Mouse (Mus musculus) gastrocnemius, adult 8-10 months (tissue): ENCODE measurements around the gene Lepr. TPM values are rescaled to one million over a fixed set of nuclear protein-coding genes. Genes with fewer than 3 reads are reported as not detected.
"Not testable (repeated sequence)": the region's sequence is repeated elsewhere in the genome, so short reads cannot be mapped to it uniquely, and the experiment has no call there.

Experiments used
- DNase-seq, 2 experiments: peaks; one replicate each; pipeline ENCODE4 v3.0.0; 2022; ENCODE audit warnings: low spot score in 2 of 2
- total RNA-seq, 4 experiments: library from RNA; stranded (reverse); gene quantifications; 2 replicates each; pipeline ENCODE4 v1.2.4; 2022

Gene Lepr
- total RNA-seq, 4 experiments from 2014 or later = 0.85 to 4.2 (median 1.8) TPM

DNA sequence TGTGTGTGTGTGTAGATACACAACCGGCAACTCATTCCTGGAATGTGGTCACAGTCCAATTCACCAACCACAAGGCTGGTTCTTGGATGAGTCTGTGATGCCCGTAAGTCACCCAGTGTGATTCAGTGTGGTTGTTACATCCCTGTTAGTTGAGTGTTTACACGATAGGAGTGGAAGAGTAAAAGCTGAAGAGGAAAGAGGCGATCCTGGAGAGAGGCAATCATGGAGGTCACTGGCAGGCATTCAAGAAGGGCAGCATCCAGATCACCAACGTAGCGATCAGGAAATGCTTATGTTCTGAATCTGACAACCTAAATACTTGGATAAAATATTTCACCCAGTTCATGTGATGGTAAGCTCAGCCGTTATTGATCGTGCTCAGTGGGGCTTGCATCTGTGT, 1.9 kb upstream of the Lepr start:
- DNase-seq = no peak

DNA sequence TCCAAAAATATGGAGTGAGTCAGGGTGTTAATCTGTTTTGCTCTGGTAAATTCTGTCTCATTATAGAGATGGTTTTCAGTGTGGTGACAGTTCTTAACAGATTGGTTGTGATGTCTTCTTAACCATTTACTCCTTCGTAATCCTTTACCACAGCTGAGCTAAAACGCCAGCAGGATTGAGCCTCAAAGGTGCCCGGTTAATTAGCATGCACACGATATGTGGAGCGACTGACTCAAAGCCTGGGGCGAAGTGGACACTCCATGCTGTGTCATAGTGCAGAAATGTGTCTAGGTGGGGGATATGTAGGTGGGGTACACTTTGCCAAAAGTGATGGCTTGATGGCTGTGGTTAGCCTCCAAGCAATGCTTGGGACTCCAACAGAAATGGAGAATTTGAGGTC, 1.4 kb upstream of the Lepr start:
- no peak for DNase-seq

DNA sequence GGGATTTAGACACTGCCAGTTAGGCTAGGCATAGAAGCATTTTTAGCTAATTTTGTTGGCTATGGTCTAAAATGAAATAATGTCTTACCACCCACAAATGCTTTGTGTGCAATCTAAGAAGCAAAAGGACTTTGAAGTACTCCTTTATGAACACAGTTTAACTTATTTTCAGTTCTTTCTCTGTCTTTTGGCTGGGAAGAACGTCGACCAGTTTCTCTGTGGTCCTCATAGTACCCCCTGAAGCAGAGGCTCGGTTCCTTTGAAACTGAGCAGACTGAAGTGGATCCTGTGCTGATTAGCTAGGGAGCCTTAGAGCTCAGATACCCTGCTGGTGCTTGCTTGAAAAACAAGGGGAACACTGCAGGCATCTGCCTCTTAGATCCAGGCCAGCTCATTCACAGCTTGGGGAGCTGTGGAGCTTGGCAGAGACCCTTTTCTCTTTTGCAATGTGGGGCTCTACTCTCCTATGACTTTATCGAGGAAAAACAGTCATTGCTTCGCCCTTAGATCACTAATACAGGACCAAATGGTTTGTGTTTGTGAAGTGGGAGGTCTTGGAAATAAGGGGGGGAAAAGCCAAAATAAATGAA, 1.9 kb downstream of the Lepr start:
- peak in 1 of 2 experiments; percentile 4 for DNase-seq

DNA sequence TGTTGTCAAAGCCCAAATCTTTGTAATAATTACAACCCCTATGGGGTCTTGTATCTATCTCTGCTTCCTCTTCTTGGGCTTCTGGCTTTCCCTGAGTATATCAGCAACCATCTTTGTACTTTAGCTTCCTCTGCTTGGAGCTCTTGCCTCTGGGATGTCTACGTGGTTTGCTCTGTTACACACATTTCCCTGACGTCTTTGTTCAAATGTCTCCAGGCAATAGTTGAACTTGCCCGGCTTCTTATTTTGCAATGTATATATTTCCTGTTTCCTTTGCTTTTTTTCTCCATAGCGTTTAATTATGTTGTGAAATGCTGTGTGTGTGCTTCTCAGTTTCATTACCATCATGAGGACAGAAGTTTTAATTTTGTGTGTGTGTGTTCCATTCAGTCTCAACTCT, 4.5 kb downstream of the Lepr start:
- DNase-seq = no peak

DNA sequence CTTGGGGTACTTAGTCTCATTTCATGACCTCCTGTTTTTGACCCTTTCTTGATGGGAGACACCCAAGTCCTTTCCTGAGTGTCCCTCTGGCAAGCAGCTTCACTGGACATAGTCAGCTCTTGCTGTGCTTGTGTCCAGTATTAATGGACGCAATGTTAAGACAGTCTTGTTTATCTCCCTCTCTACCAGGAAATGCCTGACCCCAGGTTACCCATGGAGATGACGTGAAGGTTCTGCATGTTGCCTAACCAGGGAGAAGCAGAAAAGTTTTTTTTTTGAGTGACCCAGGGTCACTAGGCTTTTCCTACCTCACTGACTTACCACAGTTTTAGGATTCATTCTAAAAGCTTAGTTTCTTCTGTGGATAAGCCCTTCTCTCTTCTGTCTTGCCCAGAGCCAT, 24.8 kb downstream of the Lepr start:
- DNase-seq = no peak

DNA sequence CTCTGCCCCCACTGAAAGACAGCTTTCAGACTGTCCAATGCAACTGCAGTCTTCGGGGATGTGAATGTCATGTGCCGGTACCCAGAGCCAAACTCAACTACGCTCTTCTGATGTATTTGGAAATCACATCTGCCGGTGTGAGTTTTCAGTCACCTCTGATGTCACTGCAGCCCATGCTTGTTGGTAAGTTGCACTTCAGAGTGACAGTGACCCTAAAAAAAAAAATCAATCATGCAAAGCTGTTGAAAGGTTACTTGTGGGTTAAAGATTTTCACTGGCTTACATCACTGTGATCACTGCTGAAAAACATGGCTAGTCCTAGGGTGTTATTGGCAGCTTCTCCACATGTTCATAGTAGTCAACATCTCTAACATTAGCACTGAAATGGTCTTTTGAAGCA, 28.3 kb downstream of the Lepr start:
- DNase-seq = no peak

DNA sequence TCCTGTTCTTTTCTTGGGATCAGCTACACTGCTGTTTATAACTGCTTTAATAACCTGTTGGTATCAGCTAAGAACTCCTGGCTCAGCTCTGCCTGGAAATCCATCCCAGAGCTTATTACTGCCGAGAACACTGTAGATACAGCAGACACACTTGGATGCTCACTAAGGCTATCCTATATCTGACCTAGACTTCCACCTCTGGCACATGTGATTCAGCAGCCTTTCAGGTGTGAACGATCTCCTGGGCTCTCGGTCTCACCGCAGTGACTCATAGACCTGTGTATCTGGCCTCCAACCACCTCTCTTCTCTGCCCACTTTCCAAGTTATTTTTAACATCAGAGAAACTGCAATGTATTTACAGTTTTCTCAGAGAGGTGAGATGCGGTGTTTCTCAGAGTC, 43.3 kb downstream of the Lepr start:
- DNase-seq = no peak

DNA sequence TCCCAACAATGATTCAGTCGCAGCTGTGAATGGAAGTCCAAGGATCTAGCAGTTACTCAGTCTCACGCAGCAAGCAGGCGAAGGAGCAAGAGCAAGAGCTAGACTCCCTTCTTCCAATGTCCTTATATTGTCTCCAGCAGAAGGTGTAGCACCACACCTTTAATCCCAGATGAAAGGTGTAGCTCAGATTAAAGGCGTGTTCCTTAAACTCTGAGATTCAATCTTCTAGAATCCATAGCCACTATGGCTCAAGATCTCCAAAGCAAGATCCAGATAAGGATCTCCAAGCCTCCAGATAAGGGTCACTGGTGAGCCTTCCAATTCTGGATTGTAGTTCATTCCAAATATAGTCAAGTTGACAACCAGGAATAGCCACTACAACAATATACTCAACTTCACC, 126.7 kb downstream of the Lepr start, which contains the start of gene B020004J07Rik:
Gene B020004J07Rik, minus strand, starts transcription at position 101 of the 400 bp plus-strand sequence.
- not testable (repeated sequence) for DNase-seq

DNA sequence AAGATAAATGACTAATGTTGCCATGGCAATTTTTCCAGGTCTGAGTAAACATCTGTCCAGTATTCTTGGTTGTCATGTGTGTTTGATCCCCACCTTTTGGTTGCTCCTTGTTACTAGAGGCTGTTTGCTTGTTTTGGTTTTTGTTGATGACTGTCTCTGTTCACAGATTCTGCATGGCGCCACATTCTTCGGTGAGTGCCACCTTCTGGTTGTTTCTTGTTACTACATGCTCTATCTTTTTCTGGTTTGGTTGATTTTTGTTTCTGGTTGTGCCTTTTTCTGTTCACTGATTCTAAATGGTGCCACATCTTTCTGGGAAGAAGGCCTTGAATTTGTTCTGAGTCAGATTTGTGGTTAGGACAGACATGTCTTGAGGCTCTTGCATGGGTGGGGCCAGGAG, 133.7 kb downstream of the Lepr start:
- DNase-seq = no peak

DNA sequence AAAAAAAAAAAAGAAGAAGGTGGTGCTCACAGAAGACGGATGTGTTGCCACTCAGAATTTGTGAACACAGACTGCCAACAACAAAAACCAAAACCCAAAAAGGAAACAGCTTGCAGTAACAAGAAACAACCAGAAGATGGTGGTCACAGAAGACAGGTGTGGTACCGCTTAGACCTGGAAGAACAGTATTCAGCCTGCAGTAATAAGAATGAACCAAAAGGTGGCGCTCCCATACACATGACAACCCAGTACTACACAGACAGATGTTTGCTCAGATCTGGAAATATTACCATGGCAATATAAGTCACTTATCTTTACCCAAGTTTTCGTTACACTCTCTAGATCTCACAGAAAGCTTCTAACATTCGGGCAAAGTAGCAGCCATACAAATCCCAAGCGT, 143.7 kb downstream of the Lepr start:
- no peak for DNase-seq

DNA sequence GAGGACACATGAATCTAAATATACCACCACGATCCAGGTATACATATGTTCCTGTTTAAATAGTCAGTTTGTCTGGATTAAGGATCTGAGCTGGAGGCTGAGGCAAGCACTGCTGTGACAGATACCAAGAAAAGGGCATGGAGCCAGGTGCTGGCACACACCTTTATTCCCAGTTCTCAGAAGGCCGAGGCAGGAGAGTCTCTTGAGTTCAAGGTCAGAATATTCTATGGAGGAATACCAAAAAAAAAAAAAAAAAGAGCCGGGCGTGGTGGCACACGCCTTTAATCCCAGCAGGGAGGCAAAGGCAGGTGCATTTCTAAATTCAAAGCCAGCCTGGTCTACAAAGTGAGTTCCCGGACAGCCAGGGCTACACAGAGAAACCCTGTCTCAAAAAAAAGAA, 145.1 kb downstream of the Lepr start:
- DNase-seq = no peak

Other genes with a start within 250 kb of the Lepr start
- under 1 TPM; 0.07 to 0.29 (median 0.18) TPM for gene Dnajc6, start 220.8 kb upstream of the Lepr start, total RNA-seq
- gene Leprot, start 69.7 kb upstream of the Lepr start, total RNA-seq = 10 to 100 TPM in 1 of 4 experiments, 1 to 10 TPM in 3; 6.4 to 10.2 (median 8.4) TPM
- not detected for gene B020004J07Rik, start 126.6 kb downstream of the Lepr start, total RNA-seq
- not detected for gene C130073F10Rik, start 176.4 kb downstream of the Lepr start, total RNA-seq
- not detected for gene Gm12800, start 191.7 kb downstream of the Lepr start, total RNA-seq
- not detected for gene Gm12794, start 223.0 kb downstream of the Lepr start, total RNA-seq